ENCODE assay signal across 10 mouse cellular contexts in genomic region chr12:44327452-44327851, GRCm38 (mm10). TPM values are rescaled to one million over a fixed set of nuclear protein-coding genes. Genes with fewer than 3 reads are reported as not detected.
DNase-seq lines count a peak whose midpoint lies in the region; ATAC-seq and TF ChIP-seq lines count a peak whose summit lies in the region.
"Had no signal": no experiment of that assay in that cellular context is flagged by ENCODE, and none has a peak within 500 bp of the region (broad histone marks: within the 10 kb centered on the region; RNA-seq: fewer than 3 reads in every experiment).

No protein-coding gene starts in this region.

- no peak for TF ChIP-seq EP300 in heart, adult 2 months (IDR thresholded peaks at IDR 0.05; ENCODE audit: insufficient read depth, low read depth, low read length)
- no peak for TF ChIP-seq EP300 in lung, postnatal 0 days (IDR thresholded peaks at IDR 0.05)

- H3K4me1 ChIP-seq in heart, adult 2 months (ENCODE audit: control insufficient read depth, insufficient read depth, low read length) = no peaks in the 10 kb centered on the region
- no peaks in the 10 kb centered on the region for H3K4me1 ChIP-seq in heart, embryonic 11.5 days (ENCODE audit: control insufficient read depth, insufficient read depth, low read length)
- peaks cover 7% of the 10 kb centered on the region; the same call in 1 of the 2 replicates for H3K4me1 ChIP-seq in lung, postnatal 0 days (ENCODE audit: insufficient read depth, low read depth, low read length)

- no peaks in the 10 kb centered on the region; the same call in 1 of the 2 replicates for H3K27me3 ChIP-seq in heart, adult 2 months (ENCODE audit: control insufficient read depth, insufficient read depth, low read length)
- peaks cover 9% of the 10 kb centered on the region; the same call in 1 of the 2 replicates for H3K27me3 ChIP-seq in heart, embryonic 11.5 days (ENCODE audit: control insufficient read depth, insufficient read depth, low read length)
- 0 out of 2 replicates have a peak, but pooled peaks cover 6% of the 10 kb centered on the region for H3K27me3 ChIP-seq in lung, postnatal 0 days (replicated peaks; ENCODE audit: insufficient read depth, low read length)

- no peak overlapping the region for H3K9ac ChIP-seq in heart, adult 2 months (ENCODE audit: low read depth, low read length)
- H3K9ac ChIP-seq in heart, embryonic 11.5 days (ENCODE audit: low read depth, low read length) = no peak overlapping the region
- H3K9ac ChIP-seq in lung, postnatal 0 days (replicated peaks; ENCODE audit: low read depth) = no peak overlapping the region
- H3K9ac ChIP-seq: heart, embryonic 13.5 days had no signal

- no peak overlapping the region for H3K27ac ChIP-seq in heart, adult 2 months
- H3K27ac ChIP-seq in heart, embryonic 11.5 days (ENCODE audit: low read depth, low read length) = no peak overlapping the region
- H3K27ac ChIP-seq in lung, postnatal 0 days (ENCODE audit: low read length) = no peak overlapping the region
- H3K27ac ChIP-seq: heart, embryonic 13.5 days had no signal

- no peak for TF ChIP-seq POLR2A in heart, adult 2 months (IDR thresholded peaks at IDR 0.05; ENCODE audit: insufficient read depth, low read depth, low read length)

- 0 out of 2 replicates have a peak, but pooled peaks have one; percentile 5 for TF ChIP-seq CTCF in heart, adult 2 months (IDR thresholded peaks at IDR 0.05)
- peak; percentile 36; the same call in 1 of the 2 replicates for TF ChIP-seq CTCF in lung, postnatal 0 days (IDR thresholded peaks at IDR 0.05)

- no peak overlapping the region for H3K4me3 ChIP-seq in heart, adult 2 months
- no peak overlapping the region for H3K4me3 ChIP-seq in heart, embryonic 11.5 days (ENCODE audit: low read depth, low read length)
- no peak overlapping the region for H3K4me3 ChIP-seq in lung, postnatal 0 days (ENCODE audit: low read depth, low read length)

- no peaks in the 10 kb centered on the region for H3K36me3 ChIP-seq in heart, adult 2 months (ENCODE audit: control insufficient read depth, insufficient read depth, low read length)
- no peaks in the 10 kb centered on the region for H3K36me3 ChIP-seq in heart, embryonic 11.5 days (ENCODE audit: control insufficient read depth, insufficient read depth, low read length)
- H3K36me3 ChIP-seq in lung, postnatal 0 days (ENCODE audit: insufficient read depth, low read length) = no peaks in the 10 kb centered on the region
- H3K36me3 ChIP-seq: heart, embryonic 13.5 days had no signal

- 47% methylated on average over 6 of the region's 6 CpGs for WGBS in heart, adult 2 months
- 25% methylated on average over 6 of the region's 6 CpGs for WGBS in heart, embryonic 11.5 days (ENCODE audit: insufficient replicate concordance)
- 36% methylated on average over 6 of the region's 6 CpGs for WGBS in lung, postnatal 0 days

- no peak overlapping the region for H3K4me2 ChIP-seq in heart, embryonic 11.5 days
- no peak overlapping the region for H3K4me2 ChIP-seq in lung, postnatal 0 days (replicated peaks; ENCODE audit: low read depth, low read length)

- H3K79me2 ChIP-seq in heart, adult 2 months (replicated peaks; ENCODE audit: control insufficient read depth, insufficient read depth, low read length) = no peaks in the 10 kb centered on the region

- no peaks in the 10 kb centered on the region for H3K9me3 ChIP-seq in heart, embryonic 11.5 days (replicated peaks; ENCODE audit: control insufficient read depth, low read length)
- no peaks in the 10 kb centered on the region for H3K9me3 ChIP-seq in lung, postnatal 0 days (ENCODE audit: low read length)
- H3K9me3 ChIP-seq: heart, embryonic 13.5 days had no signal

- intact Hi-C loops in heart, adult 2 months (cut with DNase I) = no loop called here

- DNase-seq in heart, adult 2 months = no peak
- no peak for DNase-seq in lung, postnatal 0 days (ENCODE audit: low spot score)
- DNase-seq in lung, postnatal 25 days (ENCODE audit: low spot score) = no peak
- peak; percentile 34 to 50 for DNase-seq in cerebellum, postnatal 36 days
- peak; percentile 64 for DNase-seq in retina, postnatal 1 day
- no peak for DNase-seq in urinary bladder, postnatal 14 days (ENCODE audit: low spot score)
- DNase-seq: adrenal gland, adult 2 months had no signal

- no peak for ATAC-seq in heart, embryonic 11.5 days (replicated peaks; ENCODE audit: insufficient number of reproducible peaks, low FRiP score, low TSS enrichment)
- no peak for ATAC-seq in lung, postnatal 0 days
- no peak for ATAC-seq in erythroblast, adult 5-6 weeks (replicated peaks; ENCODE audit: low FRiP score, poor library complexity, severe bottlenecking)

RNA-seq across cellular contexts. Expression of gene Nrcam, which starts 1.2 kb away (rescaled TPM):
- total RNA-seq in heart, adult 2 months (2021) = under 1 TPM; 0.16 to 0.23 TPM
- polyA plus RNA-seq in heart, adult 2 months (2012; rRNA removed) = 0.20 and 0.23 TPM in 2 replicates
- 0.84 and 1.6 TPM in 2 replicates for polyA plus RNA-seq in heart, embryonic 11.5 days (2014; fragmentation: Nextera tagmentation; extraction: Ambion mirVana)
- polyA plus RNA-seq in lung, postnatal 0 days (2015; fragmentation: Nextera tagmentation; extraction: Ambion mirVana) = 10.3 and 12.8 TPM in 2 replicates
- total RNA-seq in erythroblast, adult 5-6 weeks (2015; ENCODE audit: low replicate concordance) = not detected in 2 replicates
- 0.43 and 0.98 TPM in 2 replicates for total RNA-seq in erythroblast, adult 5-6 weeks (2017; ENCODE audit: low replicate concordance)

Comparison
In these comparisons a context has a peak if more than half of its experiments do, and no peak if none do; other contexts are left out.
1. DNase-seq: peak in cerebellum, postnatal 36 days (2 of 2) and retina, postnatal 1 day (single experiment); none in heart, adult 2 months (0 of 2), lung, postnatal 0 days (single experiment), lung, postnatal 25 days (single experiment) and urinary bladder, postnatal 14 days (single experiment).